Comparison of ENCODE assay signal across 17 mouse cellular contexts in the genomic region with DNA sequence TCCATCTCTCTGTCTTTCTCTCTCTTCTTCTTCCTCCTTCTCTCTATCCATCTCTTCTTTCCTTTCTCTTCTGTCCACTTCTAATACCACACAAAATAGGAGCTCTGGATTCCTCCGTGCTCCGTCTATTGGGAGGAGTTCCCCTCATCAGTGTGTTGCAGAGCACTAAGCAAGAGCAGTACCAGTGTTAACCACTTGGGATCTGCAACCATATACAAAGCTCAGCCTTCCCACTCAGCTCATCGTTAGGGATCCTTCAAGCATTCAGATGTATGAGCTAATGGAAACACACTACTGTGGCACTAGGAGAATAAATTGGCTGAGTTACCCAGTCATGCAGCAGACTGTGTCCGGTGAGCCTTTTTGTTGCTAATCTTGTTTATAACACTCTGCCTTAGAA.
"Had no signal": no experiment of that assay in that cellular context is flagged by ENCODE, and none has a peak within 500 bp of the region (broad histone marks: within the 10 kb centered on the region; RNA-seq: fewer than 3 reads in every experiment).

No protein-coding gene starts in this region.

- H3K27ac ChIP-seq: kidney, postnatal 0 days; limb, embryonic 13.5 days; liver, embryonic 14.5 days; midbrain, embryonic 10.5 days; neural tube, embryonic 13.5 days had no signal

- H3K9me3 ChIP-seq: limb, embryonic 13.5 days; midbrain, embryonic 10.5 days; neural tube, embryonic 13.5 days had no signal

- H3K36me3 ChIP-seq: limb, embryonic 13.5 days; midbrain, embryonic 10.5 days; neural tube, embryonic 13.5 days had no signal

- DNase-seq: kidney, adult 9 months; kidney, postnatal 36 days; left cerebral cortex, postnatal 4 days; lung, adult 18-20 months; lung, postnatal 10 days; lung, postnatal 4 days; midbrain, embryonic 14.5 days; retina, postnatal 1 day; right cerebral cortex, postnatal 4 days; spleen, adult 18-20 months; thymus, adult 2 months; thymus, postnatal 25 days had no signal

- H3K27me3 ChIP-seq: limb, embryonic 13.5 days; neural tube, embryonic 13.5 days had no signal

- H3K4me1 ChIP-seq: limb, embryonic 13.5 days; midbrain, embryonic 10.5 days; neural tube, embryonic 13.5 days had no signal

- H3K4me3 ChIP-seq: limb, embryonic 13.5 days; midbrain, embryonic 10.5 days; neural tube, embryonic 13.5 days had no signal

- H3K4me2 ChIP-seq: limb, embryonic 13.5 days; neural tube, embryonic 13.5 days had no signal

- H3K9ac ChIP-seq: limb, embryonic 13.5 days; liver, embryonic 14.5 days; neural tube, embryonic 13.5 days had no signal
